Mouse (Mus musculus) hindbrain, embryonic 15.5 days (tissue): ENCODE results near the gene Pcdh17. TPM values are rescaled to one million over a fixed set of nuclear protein-coding genes. Genes with fewer than 3 reads are reported as not detected.

ENCODE experiments used
- ATAC-seq: fragments of 200-750 bp; cut with Nextera tagmentation; 2 replicates; pipeline ENCODE4 v1.8.0; 2017; ENCODE audit warnings: low read depth, moderate number of reproducible peaks, moderate TSS enrichment; ENCODE audit not compliant: low FRiP score
- H3K27ac ChIP-seq: fragments of 300-500 bp; sonication (generic); replicated peaks from 2 replicates; pipeline ENCODE4 v1.5.1; 2015; ENCODE audit warnings: mild to moderate bottlenecking, inconsistent platforms
- H3K27me3 ChIP-seq: fragments of 300-500 bp; sonication (generic); 2 replicates; pipeline ENCODE4 v1.6.1; 2015; ENCODE audit warnings: control low read depth, inconsistent platforms
- H3K36me3 ChIP-seq: fragments of 300-500 bp; sonication (generic); 2 replicates; pipeline ENCODE4 v1.6.1; 2015; ENCODE audit warnings: control low read depth, inconsistent platforms
- H3K4me1 ChIP-seq: fragments of 300-500 bp; sonication (generic); replicated peaks from 2 replicates; pipeline ENCODE4 v1.6.1; 2015; ENCODE audit warnings: control low read depth, inconsistent platforms
- H3K4me2 ChIP-seq: fragments of 300-500 bp; sonication (generic); 2 replicates; pipeline ENCODE4 v1.6.1; 2015; ENCODE audit warnings: moderate library complexity, mild to moderate bottlenecking, inconsistent platforms
- H3K4me3 ChIP-seq: fragments of 300-500 bp; sonication (generic); 2 replicates; pipeline ENCODE4 v1.5.1; 2015; ENCODE audit warnings: mild to moderate bottlenecking, inconsistent platforms
- H3K9ac ChIP-seq: fragments of 300-500 bp; sonication (generic); 2 replicates; pipeline ENCODE4 v1.6.1; 2015; ENCODE audit warnings: inconsistent platforms
- H3K9me3 ChIP-seq: fragments of 300-500 bp; sonication (generic); 2 replicates; pipeline ENCODE4 v1.6.1; 2016; ENCODE audit warnings: control low read depth, inconsistent platforms
- WGBS: fragments of 180-500 bp; shearing (Covaris S2); methylation state at CpG from one replicate; pipeline ENCODE4 v1.1.7; 2015; 5-methylcytosine and 5-hydroxymethylcytosine counted together
- polyA plus RNA-seq: library from polyadenylated mRNA; unstranded; fragments of >200 nt; fragmentation: Nextera tagmentation; extraction: Ambion mirVana; gene quantifications from 2 replicates; pipeline ENCODE4 v1.2.1, GENCODE M21; 2015

Gene Pcdh17
- polyA plus RNA-seq = 31.3 and 35.6 TPM in 2 replicates

- no peaks in the 10 kb centered on the region for H3K36me3 ChIP-seq
- H3K4me1 ChIP-seq = peaks cover 16% of the 10 kb centered on the region
- ATAC-seq = peak; percentile 92
- H3K4me2 ChIP-seq = peak within 1 kb of the TSS; percentile 87
- no peaks in the 10 kb centered on the region for H3K27me3 ChIP-seq
- no peaks in the 10 kb centered on the region for H3K9me3 ChIP-seq
- peak within 1 kb of the TSS; percentile 94 for H3K27ac ChIP-seq
- H3K4me3 ChIP-seq = peak within 1 kb of the TSS; percentile 82
- WGBS = under 1% methylated on average over 31 of the region's 31 CpGs
- H3K9ac ChIP-seq = peak within 1 kb of the TSS; percentile 72
Measured at GRCm38 (mm10) chr14:84443288-84443686, at the start of gene Pcdh17. Pcdh17 (plus strand) TSS chr14:84443563.

- ATAC-seq = no peak
- no peak overlapping the region for H3K27ac ChIP-seq
- H3K27me3 ChIP-seq = no peaks in the 10 kb centered on the region
- H3K9me3 ChIP-seq = no peaks in the 10 kb centered on the region
- 78% methylated on average over 1 of the region's 1 CpGs for WGBS
- H3K4me2 ChIP-seq = no peak overlapping the region
- H3K4me3 ChIP-seq = no peak overlapping the region
- no peak overlapping the region for H3K9ac ChIP-seq
- H3K36me3 ChIP-seq = no peaks in the 10 kb centered on the region
- no peaks in the 10 kb centered on the region for H3K4me1 ChIP-seq
Measured at GRCm38 (mm10) chr14:84397137-84397536, 46.2 kb upstream of the Pcdh17 start.

DNA sequence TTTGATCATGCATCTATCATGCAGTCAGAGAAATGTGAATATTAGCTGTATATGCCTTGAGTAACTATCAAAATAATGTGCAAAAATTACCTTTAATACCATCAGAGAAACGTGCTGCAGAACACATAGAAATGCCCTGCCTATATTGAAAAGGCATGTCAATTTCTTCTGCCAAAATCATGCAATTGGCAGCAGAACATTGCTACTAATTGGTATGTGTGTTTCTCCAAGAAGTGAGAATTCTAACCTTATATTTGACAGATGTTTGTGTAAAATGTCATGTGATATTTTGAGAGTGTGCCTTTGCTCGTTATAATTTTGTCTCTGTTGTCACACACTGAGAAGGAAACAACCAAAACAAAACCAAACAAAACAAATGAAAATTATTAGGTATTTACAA is 18.6 kb upstream of the Pcdh17 start:
- H3K9me3 ChIP-seq = no peaks in the 10 kb centered on the region
- no peaks in the 10 kb centered on the region for H3K36me3 ChIP-seq
- 79% methylated on average over 2 of the region's 2 CpGs for WGBS
- H3K4me1 ChIP-seq = no peaks in the 10 kb centered on the region
- H3K9ac ChIP-seq = no peak overlapping the region
- no peak overlapping the region for H3K4me3 ChIP-seq
- ATAC-seq = no peak
- no peak overlapping the region for H3K27ac ChIP-seq
- no peaks in the 10 kb centered on the region for H3K27me3 ChIP-seq
- H3K4me2 ChIP-seq = no peak overlapping the region

DNA sequence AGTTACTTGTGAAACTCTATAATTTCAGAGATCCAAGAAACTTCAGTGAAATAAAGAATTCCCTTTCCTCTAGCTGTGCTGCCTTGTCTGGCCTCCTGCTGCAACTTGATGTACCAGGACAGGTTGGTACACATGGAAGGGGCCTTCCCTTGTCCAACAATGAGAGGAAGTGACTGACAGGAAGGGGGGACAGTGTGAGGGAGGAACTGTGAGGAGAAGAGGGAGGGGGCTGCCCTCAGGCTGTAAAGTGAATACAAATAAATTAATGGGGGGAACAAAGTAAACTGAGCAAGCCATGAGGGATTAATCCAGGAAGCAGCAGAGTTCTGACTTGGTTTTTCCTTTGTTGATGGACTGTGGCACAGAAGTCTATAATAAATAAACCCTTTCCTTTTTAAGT is 16.7 kb upstream of the Pcdh17 start:
- H3K9ac ChIP-seq = no peak overlapping the region
- no peaks in the 10 kb centered on the region for H3K27me3 ChIP-seq
- H3K4me2 ChIP-seq = no peak overlapping the region
- no peaks in the 10 kb centered on the region for H3K4me1 ChIP-seq
- H3K9me3 ChIP-seq = no peaks in the 10 kb centered on the region
- no peak for ATAC-seq
- no peaks in the 10 kb centered on the region for H3K36me3 ChIP-seq
- H3K4me3 ChIP-seq = no peak overlapping the region
- no peak overlapping the region for H3K27ac ChIP-seq

DNA sequence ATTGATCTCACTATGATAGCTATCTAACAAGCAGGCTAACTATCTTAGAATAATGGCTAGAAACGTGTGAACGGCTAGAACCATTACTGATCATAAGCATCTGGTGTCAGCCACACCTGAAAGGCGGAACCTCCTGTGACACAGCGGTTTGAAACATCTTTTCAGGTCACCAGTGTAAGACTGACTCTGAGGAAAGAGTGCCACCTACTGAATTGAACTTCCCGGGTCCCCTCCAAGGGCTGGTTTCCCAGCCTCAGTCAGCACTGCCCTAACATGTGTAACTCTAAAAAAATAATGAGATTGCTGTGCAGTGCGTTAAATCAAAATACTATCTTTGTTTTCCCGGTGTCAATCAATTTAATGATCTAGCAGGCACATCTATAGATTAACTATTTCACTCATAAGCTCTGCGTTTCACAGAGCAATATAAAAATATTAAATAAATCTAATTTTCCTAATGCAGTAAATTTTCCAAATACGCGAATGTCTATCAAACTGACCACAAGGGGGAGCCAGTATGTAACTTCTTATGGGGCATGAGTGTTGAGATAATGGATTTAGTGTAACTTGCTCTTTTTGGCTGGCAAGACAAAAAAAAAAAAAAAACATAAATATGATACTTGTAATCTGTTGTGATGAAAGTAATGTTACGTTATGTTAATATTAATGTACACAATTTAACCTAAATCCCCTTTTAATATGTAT is 5.1 kb upstream of the Pcdh17 start:
- no peak overlapping the region for H3K9ac ChIP-seq
- H3K36me3 ChIP-seq = no peaks in the 10 kb centered on the region
- H3K27ac ChIP-seq = no peak overlapping the region
- H3K4me2 ChIP-seq = no peak overlapping the region
- H3K27me3 ChIP-seq = no peaks in the 10 kb centered on the region
- H3K4me1 ChIP-seq = no peaks in the 10 kb centered on the region
- H3K4me3 ChIP-seq = no peak overlapping the region
- 30% methylated on average over 11 of the region's 11 CpGs for WGBS
- H3K9me3 ChIP-seq = no peaks in the 10 kb centered on the region
- ATAC-seq = peak; percentile 53; the same call in 1 of the 2 replicates

GRCm38 (mm10) chr14:84440903-84441302 is 2.5 kb upstream of the Pcdh17 start:
- WGBS = 15% methylated on average over 2 of the region's 2 CpGs
- no peak overlapping the region for H3K4me2 ChIP-seq
- H3K27me3 ChIP-seq = no peaks in the 10 kb centered on the region
- H3K4me1 ChIP-seq = no peaks in the 10 kb centered on the region
- no peaks in the 10 kb centered on the region for H3K36me3 ChIP-seq
- H3K4me3 ChIP-seq = no peak overlapping the region
- H3K27ac ChIP-seq = no peak overlapping the region
- no peak overlapping the region for H3K9ac ChIP-seq
- H3K9me3 ChIP-seq = no peaks in the 10 kb centered on the region
- no peak for ATAC-seq

- ATAC-seq = peak; percentile 66
- under 1% methylated on average over 30 of the region's 30 CpGs for WGBS
- Histone ChIP-seq H3K27ac (peak overlapping the region; percentile 94), H3K4me1 (peaks cover 13% of the 10 kb centered on the region), H3K4me2 (peak overlapping the region; percentile 87), H3K9me3 (no peaks in the 10 kb centered on the region), H3K27me3 (no peaks in the 10 kb centered on the region), H3K9ac (peak overlapping the region; percentile 62), H3K4me3 (peak overlapping the region; percentile 82), H3K36me3 (no peaks in the 10 kb centered on the region)
Measured at GRCm38 (mm10) chr14:84442528-84443287, 655 bp upstream of the Pcdh17 start.

DNA sequence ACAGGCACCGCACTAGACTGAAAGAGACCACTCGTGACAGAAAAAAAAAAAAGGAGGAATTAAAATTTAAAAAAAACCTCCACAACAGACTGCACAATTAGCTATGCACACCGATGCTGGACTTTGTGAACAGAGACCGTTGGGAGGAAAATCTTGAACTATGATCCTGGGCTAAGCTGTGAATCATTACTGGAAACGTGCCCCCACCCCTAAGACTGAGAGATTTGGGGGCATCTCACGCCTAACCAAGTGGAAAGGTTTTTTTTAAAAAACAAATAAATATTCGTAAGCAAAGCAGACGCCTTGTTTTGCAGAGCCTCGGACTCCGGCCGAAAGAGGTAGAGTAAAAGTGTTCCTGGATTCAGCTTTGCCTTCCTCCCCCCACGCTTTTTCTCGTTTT is 398 bp downstream of the Pcdh17 start:
- ATAC-seq = no peak
- peaks cover 16% of the 10 kb centered on the region for H3K4me1 ChIP-seq
- H3K36me3 ChIP-seq = no peaks in the 10 kb centered on the region
- WGBS = under 1% methylated on average over 13 of the region's 13 CpGs
- peak overlapping the region; percentile 87 for H3K4me2 ChIP-seq
- peak overlapping the region; percentile 82 for H3K4me3 ChIP-seq
- peak overlapping the region; percentile 94 for H3K27ac ChIP-seq
- peak overlapping the region; percentile 72 for H3K9ac ChIP-seq
- H3K9me3 ChIP-seq = no peaks in the 10 kb centered on the region
- no peaks in the 10 kb centered on the region for H3K27me3 ChIP-seq

- Histone ChIP-seq H3K36me3 (no peaks in the 10 kb centered on the region), H3K9ac (peak overlapping the region; percentile 72), H3K27ac (peak overlapping the region; percentile 94), H3K4me2 (peak overlapping the region; percentile 87), H3K9me3 (no peaks in the 10 kb centered on the region), H3K4me1 (peaks cover 16% of the 10 kb centered on the region), H3K27me3 (no peaks in the 10 kb centered on the region), H3K4me3 (peak overlapping the region; percentile 82)
- ATAC-seq = no peak
- WGBS = 1% methylated on average over 21 of the region's 21 CpGs
Measured at GRCm38 (mm10) chr14:84444276-84444662, 906 bp downstream of the Pcdh17 start.

GRCm38 (mm10) chr14:84444663-84445502 is 1.5 kb downstream of the Pcdh17 start:
- Histone ChIP-seq H3K4me3 (peak overlapping the region; percentile 82), H3K27me3 (no peaks in the 10 kb centered on the region), H3K4me1 (peaks cover 16% of the 10 kb centered on the region), H3K9me3 (no peaks in the 10 kb centered on the region), H3K4me2 (peak overlapping the region; percentile 87), H3K36me3 (no peaks in the 10 kb centered on the region), H3K9ac (peak overlapping the region; percentile 72), H3K27ac (peak overlapping the region; percentile 94)
- WGBS = 0% methylated on average over 20 of the region's 21 CpGs
- ATAC-seq = peak; percentile 47

GRCm38 (mm10) chr14:84445503-84446410 is 2.4 kb downstream of the Pcdh17 start:
- Histone ChIP-seq H3K4me2 (peak overlapping the region; percentile 87), H3K9me3 (no peaks in the 10 kb centered on the region), H3K27me3 (no peaks in the 10 kb centered on the region), H3K27ac (peak overlapping the region; percentile 94), H3K4me3 (peak overlapping the region; percentile 82), H3K4me1 (peaks cover 16% of the 10 kb centered on the region), H3K9ac (peak overlapping the region; percentile 72), H3K36me3 (no peaks in the 10 kb centered on the region)
- under 1% methylated on average over 59 of the region's 59 CpGs for WGBS
- 0 out of 2 replicates have a peak, but pooled peaks have one; percentile 3 for ATAC-seq
